Mouse (Mus musculus): ENCODE results near the gene Mab21l3.
"Not testable (repeated sequence)": the region's sequence is repeated elsewhere in the genome, so short reads cannot be mapped to it uniquely, and the experiment has no call there.

Gene Mab21l3

DNA sequence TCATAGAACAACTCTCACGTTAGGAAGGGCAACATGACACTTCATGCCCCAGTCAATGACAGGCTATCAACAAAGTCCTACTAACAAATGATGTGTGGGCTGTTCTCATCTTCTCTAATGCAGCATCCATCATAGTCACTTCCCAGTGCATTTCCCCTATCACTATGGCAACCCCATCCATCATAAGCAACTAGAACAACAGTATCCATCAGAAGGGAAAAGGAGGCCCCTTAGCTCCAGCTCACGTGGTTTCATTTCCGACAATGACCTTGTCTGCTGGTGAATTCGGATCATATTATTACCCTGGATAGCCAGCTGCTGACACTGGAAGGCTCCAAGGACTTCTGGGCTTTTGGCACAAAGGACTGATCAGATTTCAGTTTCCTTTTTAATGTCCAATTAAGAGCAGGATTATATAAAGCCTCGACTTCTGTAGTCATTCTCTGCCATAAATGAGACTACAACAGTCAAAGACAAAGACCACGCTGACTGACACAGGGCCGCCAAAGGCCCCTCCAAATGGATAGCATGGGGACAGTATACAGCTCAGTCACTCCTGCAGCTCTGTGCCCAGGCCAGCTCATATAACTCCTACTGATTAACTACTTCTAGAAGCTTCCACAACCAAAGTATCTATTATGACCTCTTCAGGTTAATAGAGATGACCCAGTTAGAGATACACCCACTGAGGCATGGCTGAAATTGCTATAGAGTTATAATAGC is 6.2 kb downstream of the Mab21l3 start:
- DNase-seq (ENCODE audit: low spot score in 2 of 2) = no peak

DNA sequence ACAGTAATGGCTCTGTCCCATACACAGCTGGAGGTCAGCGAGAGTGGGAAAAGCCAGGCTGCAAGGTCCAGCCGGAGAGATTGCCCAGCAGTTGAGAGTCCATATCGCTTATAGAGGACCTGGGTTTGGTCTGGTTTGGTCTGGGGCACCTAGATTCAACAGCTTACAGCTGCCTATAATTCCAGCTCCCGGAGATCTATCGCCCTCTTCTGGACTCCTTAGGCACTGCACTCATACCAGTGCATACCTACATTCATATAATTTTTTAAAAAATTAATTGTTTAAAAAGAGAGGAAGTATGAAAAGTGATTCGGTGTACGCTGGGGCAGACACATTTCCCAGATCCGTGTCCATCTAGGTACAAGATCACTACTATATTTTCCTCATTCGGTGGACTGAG is 9.4 kb downstream of the Mab21l3 start:
- DNase-seq (ENCODE audit: low spot score in 2 of 2) = no peak

DNA sequence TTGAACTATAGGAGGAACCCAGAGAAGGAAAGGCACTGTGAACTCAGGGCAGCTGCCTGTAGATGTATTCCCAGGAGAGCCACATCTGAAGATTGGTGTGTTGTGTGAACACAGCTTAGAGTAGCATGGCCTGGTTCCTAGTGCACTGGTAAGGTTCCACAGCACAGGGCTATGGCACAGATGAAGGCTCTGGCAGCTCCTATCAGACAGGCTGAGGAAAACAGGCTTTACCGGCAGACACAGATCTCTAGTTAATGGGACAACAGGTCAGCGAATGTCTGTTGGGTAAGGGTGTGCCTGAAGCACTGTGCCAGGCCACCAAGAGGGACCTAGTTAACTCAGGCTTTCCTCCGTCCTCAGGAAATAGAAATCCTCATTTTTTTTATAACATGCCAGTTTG is 11.8 kb downstream of the Mab21l3 start:
- peak in 1 of 2 experiments; percentile 44 for DNase-seq (ENCODE audit: low spot score in 2 of 2)

DNA sequence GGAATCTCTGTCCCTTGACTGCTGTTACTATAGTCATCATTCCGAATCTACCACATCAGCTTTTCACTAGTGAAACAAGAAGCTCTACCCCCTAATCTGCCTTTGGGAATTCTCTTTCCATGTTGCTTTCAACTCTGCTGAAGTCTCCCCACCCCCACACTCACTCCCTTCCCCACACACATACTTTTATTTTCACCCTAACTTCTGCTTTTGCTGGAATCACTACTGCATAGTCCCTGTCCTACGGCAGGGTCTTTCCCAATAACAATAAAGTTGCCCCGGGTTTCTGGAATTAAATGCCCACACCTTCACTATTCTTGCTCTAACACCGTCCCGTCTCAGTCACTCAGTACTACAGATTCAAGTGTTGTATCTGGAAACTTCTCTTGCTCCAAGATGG is 12.2 kb downstream of the Mab21l3 start:
- DNase-seq (ENCODE audit: low spot score in 2 of 2) = no peak

DNA sequence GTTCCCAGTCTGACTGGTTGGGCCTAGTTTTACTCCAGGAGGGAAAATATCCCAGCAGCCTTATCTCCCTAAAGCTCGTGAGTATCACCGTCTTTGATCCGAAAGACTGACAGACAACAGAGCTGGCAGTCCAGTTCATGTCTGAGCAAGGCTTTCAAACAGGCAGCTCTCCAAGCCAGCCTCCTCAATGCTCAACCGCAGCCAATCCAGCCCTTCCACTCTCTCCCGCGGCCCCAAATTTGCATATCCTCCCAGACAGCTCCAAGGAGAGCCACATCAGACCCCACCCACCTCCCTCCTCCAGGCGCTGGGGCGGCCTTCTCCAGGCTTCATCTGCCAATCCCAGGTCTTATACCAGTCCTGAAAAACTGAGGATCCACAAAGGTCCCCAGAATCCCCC is 12.7 kb downstream of the Mab21l3 start:
- DNase-seq (ENCODE audit: low spot score in 2 of 2) = peak; percentile 76 to 85

DNA sequence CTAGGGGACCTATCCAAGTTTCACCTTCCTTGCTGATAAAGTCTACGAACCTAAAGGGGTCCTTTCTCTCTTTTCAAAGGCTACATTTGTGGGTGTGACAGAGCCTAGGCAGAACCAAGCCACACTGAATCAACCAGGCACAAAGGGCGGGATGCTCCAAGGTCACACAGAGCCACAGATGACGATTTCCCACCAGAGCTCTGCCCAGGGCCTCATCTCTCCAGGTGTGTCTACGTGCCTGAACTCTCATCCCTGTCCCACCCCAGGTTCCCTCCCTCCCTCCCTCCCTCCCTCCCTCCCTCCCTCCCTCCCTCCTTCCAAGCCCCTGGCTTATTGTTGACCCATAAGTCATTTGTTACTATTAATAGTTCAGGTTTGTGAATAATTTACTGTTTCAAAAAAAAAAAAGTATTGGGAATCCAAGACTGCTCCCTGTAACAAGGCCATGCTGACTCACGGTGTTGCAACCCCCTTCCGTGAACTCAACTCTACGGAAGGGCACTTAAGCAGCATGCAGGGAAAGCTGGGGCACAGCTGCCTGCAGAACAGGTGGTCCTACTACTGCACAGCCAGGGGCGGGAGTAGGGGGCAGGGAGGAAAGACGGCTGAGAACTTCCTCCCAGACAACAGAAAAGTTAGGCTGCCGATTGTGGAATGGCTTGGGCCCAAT is 17.4 kb downstream of the Mab21l3 start:
- no peak for DNase-seq (ENCODE audit: low spot score in 2 of 2)

DNA sequence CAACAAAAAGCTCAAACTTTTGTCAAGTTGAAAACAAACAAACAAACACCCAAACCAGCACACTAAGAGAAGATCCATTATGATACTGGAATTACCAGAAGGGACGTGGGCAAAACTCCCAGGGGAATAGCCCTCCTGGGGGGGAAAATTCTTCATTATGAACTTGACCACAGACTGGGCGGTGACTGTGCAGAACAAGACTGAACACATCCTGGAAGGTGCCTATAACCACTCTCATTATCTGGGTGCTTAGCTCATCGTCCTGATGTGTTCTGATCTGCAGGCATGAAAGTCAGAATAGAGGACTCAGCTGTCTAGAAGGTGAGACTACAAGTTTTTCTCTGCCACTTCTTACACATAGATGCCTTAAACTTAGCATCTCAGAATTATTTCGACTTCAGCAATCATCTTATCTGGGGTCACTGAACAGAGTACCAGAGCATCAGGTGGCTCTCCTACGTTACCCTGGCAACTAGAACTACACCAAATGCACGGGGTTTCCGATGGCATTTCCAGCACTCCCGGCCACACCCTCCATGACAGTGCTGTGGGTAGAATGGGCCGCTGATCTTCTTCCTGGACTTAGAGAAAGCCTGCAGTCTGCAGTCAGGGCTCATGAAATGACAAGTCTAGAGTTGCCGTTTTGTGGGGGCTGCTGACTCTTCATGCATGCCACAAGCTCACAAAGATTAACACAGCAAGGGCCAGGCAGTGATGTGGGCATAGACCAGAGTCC is 18.7 kb downstream of the Mab21l3 start:
- DNase-seq (ENCODE audit: low spot score in 2 of 2) = no peak

DNA sequence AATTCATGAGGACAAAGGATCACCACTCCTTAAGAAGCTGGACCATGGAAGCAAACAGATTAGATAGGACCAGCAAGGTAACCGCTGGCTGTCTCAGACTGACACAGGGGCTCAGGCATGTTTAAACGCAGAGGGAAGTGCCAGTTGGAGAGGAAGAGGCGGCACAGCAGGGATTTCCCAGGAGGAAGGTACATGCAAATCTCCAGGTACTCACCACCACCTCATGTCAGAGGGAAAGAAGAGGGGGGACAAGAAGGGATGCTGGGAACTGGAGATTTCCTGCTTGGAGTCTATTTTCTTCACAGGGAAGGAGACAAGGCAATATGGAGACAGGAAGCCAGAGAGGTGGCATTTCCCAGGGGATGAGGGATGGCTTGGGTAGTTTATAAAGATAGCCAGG is 20.2 kb downstream of the Mab21l3 start:
- DNase-seq (ENCODE audit: low spot score in 2 of 2) = no peak

DNA sequence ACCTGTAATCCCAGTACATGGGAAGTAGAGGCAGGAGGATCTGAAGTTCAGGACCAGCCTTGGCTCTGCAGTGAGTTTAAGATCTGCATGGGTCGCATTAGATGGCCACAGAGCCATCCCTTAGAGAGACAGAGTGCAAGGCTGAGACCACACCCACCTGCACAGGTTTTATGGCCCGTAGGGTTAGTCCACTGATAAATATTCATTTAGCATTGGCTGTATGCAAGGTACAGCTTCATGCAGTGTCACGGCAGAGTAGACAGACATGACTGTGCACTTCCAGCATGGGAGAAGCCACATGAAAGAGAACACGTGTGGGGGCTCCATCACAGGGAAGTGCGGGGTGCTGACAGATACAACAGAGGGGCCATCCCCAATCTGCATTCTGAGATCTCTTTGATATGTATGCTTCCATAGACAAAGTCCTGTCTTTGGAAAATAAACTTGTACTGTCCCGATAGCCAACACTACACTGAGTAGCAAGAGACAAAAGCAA is 21.5 kb downstream of the Mab21l3 start:
- no peak for DNase-seq (ENCODE audit: low spot score in 2 of 2)

DNA sequence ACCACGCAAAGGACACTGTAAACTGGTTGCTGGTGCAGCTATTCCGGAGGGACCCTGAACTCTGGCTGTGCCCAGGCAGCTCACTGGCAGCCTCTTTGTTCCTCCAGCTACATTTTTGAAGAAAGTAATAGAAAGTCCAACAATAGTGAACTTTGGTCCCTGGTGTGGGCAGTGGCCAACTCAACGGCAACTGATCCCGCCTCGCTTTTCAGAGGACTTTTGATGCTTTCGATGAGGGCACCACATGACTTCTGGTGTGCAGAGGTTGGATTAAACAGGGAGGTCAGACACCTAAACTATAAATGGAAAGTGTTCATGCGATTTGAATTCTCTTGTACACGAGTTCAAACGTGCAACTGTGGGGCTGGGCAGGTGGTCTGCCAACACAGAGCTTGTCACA is 24.4 kb downstream of the Mab21l3 start:
- DNase-seq (ENCODE audit: low spot score in 2 of 2) = no peak

DNA sequence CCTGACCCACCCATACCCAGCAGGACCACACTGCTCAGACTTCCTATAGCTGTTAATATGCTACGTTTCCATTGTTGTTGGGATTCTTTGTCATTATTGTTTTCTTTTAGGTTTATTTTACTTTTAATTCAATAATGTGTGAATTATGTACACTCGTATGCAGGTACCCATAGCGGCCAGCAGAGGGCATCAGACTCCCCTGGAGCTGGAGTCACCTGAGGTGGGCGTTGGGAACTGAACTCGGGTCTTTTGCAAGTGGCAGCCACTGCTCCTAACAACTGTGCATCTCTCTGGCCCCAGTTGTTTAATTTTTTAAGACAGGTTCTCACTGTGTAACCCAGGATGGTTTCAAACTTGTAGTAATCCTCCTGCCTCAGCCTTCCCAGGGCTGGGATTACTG is 26.7 kb downstream of the Mab21l3 start:
- DNase-seq (ENCODE audit: low spot score in 2 of 2) = no peak

DNA sequence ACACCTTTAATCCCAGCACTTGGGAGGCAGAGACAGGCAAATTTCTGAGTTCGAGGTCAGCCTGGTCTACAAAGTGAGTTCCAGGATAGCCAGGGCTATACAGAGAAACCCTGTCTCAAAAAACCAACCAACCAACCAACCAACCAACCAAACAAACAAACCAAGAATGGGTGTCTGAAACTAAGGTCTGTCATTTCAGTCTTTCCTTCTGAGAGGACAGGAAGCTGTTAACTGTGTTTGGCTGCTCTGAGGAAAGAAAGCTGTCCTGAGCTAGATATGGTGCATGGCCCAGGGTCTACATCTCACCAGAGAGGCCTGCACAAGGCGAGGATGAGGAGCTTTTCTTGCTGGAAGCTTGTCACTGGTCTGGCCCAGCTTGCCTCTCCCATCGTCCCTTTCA is 28.1 kb downstream of the Mab21l3 start:
- not testable (repeated sequence) for DNase-seq (ENCODE audit: low spot score in 2 of 2)

DNA sequence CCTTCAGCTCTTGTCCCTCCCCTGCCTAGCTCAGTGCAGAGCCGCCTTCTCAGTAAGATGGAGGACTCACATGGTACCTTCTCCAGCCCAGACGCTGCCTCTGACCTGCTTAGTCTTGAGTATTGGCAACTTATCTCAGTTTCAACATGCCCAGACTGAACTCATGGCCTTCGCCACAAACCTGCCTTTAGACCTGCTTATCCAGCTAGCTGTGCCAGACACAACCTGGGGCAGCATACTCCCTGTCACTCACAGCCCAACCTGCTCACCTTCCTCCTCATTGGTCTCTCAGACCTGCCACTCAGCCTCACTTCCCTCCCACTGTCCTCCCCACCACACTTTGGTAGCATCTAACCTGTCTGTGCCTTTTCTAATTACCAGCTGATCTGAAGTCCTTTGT is 32.8 kb downstream of the Mab21l3 start:
- DNase-seq (ENCODE audit: low spot score in 2 of 2) = peak in 1 of 2 experiments; percentile 82

DNA sequence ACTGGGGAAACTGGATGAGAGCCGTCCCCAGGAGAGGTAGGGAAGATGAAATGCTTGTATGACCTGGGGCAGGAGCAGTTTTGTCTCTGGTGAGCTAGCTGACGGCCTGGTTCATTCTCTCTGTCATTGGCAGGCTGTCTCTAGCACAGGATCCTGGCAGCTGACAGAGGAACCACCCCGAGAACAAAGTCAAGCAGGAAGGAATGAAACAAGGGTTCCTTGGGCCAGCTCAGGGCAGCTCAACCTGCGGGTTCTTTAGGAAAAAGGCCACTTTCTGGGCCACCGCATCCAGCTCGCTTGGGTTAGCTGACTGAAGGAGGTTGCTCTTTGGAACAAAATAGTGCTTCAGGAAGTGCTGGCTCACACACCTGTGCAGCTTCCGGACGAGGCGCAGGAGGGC is 34.0 kb downstream of the Mab21l3 start:
- DNase-seq (ENCODE audit: low spot score in 2 of 2) = no peak

DNA sequence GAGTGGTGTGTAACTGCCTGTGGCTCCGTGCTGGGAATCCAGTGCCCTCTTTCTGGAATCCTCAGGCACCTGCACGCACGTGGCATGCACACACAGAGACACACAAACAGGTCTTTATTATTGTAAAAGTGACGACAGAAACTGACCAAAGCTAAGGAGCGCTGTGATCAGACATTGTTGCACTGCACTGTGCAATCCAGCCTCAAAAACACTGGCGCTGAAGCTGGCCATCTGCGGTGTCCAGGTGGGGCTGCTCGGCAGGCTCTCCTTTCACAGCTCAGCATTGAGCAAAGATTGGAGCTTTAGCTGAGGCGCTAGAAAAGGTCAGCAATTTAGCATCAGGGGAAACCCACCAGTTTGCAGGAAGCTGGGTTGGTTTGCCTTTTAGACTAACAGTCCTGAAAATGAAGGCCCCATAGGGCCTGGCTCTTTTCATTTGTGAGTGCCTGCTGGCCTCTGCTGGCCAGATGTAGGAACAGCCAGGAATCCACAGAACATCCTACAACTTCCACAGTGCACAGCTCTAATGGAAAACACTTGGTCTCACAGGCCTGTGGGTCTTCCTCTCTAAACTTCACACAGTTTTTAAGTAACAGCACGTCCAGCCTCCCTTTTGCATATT is 36.3 kb downstream of the Mab21l3 start:
- DNase-seq (ENCODE audit: low spot score in 2 of 2) = peak in 1 of 2 experiments; percentile 37

DNA sequence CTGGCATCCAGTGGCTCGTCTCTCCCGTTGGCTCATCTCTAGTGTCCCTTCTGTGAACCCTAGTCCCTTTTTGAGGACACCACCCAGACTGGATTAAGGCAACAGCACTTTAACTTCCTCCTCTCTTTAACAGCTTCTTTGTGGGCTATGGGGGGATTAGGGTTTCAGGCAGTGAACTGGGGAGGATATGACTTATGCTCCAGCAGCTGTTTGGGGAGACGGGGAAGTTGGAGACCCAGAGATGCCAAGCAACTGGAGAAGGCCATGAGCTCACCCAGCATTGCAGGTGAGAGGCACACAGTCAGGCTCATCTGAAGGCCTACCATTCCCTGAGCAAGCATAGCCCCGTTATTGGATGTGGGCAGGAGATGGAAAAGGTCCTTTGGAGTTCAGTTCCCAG is 36.8 kb downstream of the Mab21l3 start:
- no peak for DNase-seq (ENCODE audit: low spot score in 2 of 2)

DNA sequence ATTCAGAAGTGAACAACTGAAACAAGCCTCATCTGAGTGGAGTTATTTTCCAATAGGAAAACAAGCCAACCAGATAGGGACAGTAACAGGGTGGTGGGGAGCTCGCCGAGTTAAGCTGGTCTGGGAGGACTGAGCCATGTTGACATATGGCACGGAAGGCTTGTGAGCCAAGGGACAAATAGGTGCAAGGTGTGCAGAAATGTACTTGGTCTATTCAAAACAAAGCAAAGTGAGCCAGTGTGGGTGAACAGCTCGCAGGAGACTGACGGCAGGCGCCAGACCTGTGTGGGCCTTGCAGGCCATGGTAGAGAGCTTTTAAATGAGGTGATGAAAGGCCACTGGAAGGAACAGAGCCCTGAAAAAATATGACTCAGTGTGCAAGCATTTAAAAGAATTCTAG is 41.1 kb downstream of the Mab21l3 start:
- DNase-seq (ENCODE audit: low spot score in 2 of 2) = no peak

DNA sequence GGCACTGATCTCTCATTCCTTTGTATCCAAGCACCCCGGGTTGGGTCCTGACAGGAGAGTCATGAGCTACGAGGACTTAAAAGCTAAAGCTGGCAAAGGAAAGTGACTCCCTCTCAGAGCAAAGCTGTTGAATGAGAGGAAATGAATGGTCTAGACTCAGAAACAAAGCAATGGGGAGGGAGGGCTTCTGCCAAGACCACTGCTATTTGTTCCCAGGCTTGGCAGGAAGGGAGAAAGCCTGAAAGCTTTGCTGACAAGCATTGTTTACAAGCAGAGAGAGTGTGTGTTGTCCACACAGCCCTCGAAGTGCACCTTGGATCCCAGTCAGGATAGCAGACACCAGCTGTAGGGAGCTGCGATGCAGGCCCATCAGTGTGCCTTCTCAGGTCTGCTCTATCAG is 41.8 kb downstream of the Mab21l3 start:
- no peak for DNase-seq (ENCODE audit: low spot score in 2 of 2)

DNA sequence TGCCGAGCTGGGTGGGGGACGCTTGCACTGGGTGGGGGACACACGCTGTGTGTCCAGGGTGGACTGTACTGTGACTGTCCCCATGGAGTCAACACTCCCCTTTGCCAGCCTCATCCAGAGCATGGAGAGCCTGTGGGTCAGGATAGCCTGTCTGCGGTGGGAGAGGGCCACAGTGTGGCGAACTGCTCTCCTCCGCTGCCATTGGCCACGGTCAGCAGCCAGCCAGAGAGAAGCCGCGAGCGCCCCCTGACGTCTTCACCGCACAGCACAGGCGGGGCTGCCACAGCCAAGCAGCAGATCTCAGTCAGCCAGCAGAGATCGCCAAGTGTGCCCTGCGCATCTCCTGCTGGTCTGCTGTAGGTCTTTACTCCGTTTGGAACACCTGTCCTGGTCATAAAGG is 42.6 kb downstream of the Mab21l3 start:
- peak; percentile 82 to 83 for DNase-seq (ENCODE audit: low spot score in 2 of 2)

DNA sequence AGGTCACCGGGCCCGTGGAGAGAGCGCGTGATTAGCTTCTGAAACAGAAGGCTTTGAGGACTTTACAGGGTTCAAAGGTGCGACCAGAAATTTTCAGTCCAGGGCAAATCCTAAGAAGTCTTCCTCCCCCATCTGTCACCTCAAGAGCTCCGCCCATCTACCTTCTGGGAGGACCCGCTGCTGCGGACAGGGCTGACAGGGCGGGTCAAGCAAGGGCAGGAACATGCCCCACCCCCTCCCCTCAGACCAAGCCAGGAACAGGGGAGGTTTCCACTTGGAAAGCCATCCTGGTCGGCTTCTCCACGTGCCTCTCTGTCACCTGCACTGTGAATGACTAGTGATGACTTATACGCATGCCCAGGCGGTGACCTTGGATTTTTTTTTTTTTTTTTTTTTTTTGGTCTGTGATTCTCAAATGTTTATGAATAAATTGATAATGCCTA is 43.2 kb downstream of the Mab21l3 start:
- no peak for DNase-seq (ENCODE audit: low spot score in 2 of 2)

DNA sequence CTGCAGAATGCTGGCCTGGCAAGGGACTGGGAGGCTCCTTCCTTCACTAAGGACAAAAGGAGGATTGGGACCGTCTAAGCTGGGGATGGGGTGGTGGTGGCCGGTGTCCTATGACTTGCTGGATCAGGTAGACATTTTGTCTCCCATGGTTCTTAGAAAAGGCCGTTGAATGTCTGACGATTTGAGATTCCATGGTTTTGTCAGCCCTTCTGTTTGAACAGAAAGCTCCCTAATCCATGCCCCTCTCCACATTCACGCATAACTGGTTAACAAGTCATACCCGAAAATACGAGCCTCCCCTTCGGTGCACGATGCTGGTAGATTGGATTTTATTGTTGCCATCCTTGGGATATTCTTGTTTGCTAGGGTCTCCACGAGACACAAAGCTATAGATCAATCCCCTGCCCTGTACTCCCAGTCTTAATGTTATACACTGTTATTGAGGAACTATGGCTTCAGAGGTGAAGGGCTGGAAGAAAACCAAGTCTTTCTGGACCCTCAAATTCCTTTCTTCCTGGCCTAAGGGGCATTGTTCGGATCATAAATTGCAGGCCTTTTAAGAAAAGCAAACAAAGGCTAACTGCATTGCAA is 43.7 kb downstream of the Mab21l3 start:
- DNase-seq (ENCODE audit: low spot score in 2 of 2) = no peak

DNA sequence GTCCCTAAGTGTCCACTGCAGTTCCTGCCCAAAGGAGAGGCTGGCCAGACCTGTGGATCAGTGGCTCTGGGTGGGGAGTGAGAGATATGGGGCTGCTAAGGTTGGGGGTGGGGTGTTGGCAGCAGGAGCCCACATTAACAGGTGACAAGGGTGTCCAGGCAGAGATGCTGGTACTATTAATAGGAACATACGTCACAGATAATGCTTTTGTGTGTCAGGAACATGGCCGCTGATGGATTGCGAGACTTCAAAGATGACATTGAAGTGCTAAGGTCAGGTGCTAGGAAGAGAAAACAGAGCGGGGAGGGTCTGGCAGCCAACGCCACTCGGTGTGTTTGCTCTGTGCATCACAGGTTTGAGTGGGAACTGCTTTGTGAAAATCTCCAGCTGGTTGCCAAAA is 44.4 kb downstream of the Mab21l3 start:
- DNase-seq (ENCODE audit: low spot score in 2 of 2) = no peak

Data from urinary bladder, adult 18-20 months (tissue).